Mouse (Mus musculus) kidney, postnatal 0 days (tissue): ENCODE results near the gene Hacd4. TPM values are rescaled to one million over a fixed set of nuclear protein-coding genes. Genes with fewer than 3 reads are reported as not detected.

Experiments
- ATAC-seq: fragments of 200-750 bp; cut with Nextera tagmentation; replicated peaks from 2 replicates; pipeline ENCODE4 v1.8.0; 2017; ENCODE audit warnings: low read depth, moderate number of reproducible peaks, moderate TSS enrichment, moderate library complexity; ENCODE audit not compliant: low FRiP score
- DNase-seq: peaks from one replicate; pipeline ENCODE4 v3.0.0-alpha.2; 2016; ENCODE audit warnings: low spot score
- H3K27ac ChIP-seq: fragments of 300-500 bp; sonication (generic); 2 replicates; pipeline ENCODE4 v1.5.1; 2014; ENCODE audit warnings: mild to moderate bottlenecking
- H3K27me3 ChIP-seq: fragments of 300-500 bp; sonication (generic); 2 replicates; pipeline ENCODE4 v1.6.1; 2014; ENCODE audit warnings: low read length, mixed read lengths; ENCODE audit not compliant: insufficient read depth
- H3K36me3 ChIP-seq: fragments of 300-500 bp; sonication (generic); 2 replicates; pipeline ENCODE4 v1.6.1; 2014; ENCODE audit warnings: low read length, mixed read lengths; ENCODE audit not compliant: insufficient read depth
- H3K4me1 ChIP-seq: fragments of 300-500 bp; sonication (generic); replicated peaks from 2 replicates; pipeline ENCODE4 v1.6.1; 2014; ENCODE audit warnings: antibody characterized with exemption, low read length, mixed read lengths; ENCODE audit not compliant: insufficient read depth
- H3K4me2 ChIP-seq: fragments of 300-500 bp; sonication (generic); 2 replicates; pipeline ENCODE4 v1.6.1; 2014; ENCODE audit warnings: mild to moderate bottlenecking, low read length, moderate library complexity, mixed read lengths
- H3K4me3 ChIP-seq: fragments of 300-500 bp; sonication (generic); replicated peaks from 2 replicates; pipeline ENCODE4 v1.5.1; 2014; ENCODE audit warnings: low read depth, low read length
- H3K9ac ChIP-seq: fragments of 300-500 bp; sonication (generic); 2 replicates; pipeline ENCODE4 v1.6.1; 2014; ENCODE audit warnings: low read depth, low read length
- H3K9me3 ChIP-seq: fragments of 300-500 bp; sonication (generic); replicated peaks from 2 replicates; pipeline ENCODE4 v1.6.1; 2016; ENCODE audit warnings: low read length, inconsistent platforms, mixed read lengths
- CTCF ChIP-seq: IDR thresholded peaks from 2 replicates; pipeline ENCODE4 v1.5.1; 2016; ENCODE audit warnings: antibody characterized with exemption, low read depth, mild to moderate bottlenecking, moderate library complexity
- whole genome bisulfite sequencing: fragments of 180-500 bp; shearing (Covaris S2); extraction: QIAGEN DNeasy Blood & Tissue Kit; methylation state at CpG from one replicate; pipeline ENCODE4 v1.1.7; 2014; 5-methylcytosine and 5-hydroxymethylcytosine counted together
- polyA plus RNA-seq: library from polyadenylated mRNA; unstranded; fragments of >200 nt; fragmentation: Nextera tagmentation; extraction: Ambion mirVana; gene quantifications from 2 replicates; pipeline ENCODE4 v1.2.1, GENCODE M21; 2015

Hacd4 gene
- polyA plus RNA-seq, 1 experiment from 2014 or later, result 37.0 TPM

- ATAC-seq (no peak), DNase-seq (no peak)
- H3K4me3 ChIP-seq, result no peak overlapping the region
- no peaks in the 10 kb centered on the region for H3K36me3 ChIP-seq
- no peaks in the 10 kb centered on the region for H3K4me1 ChIP-seq
- H3K9ac ChIP-seq, result no peak overlapping the region
- H3K9me3 ChIP-seq, result no peaks in the 10 kb centered on the region
- no peak overlapping the region for H3K27ac ChIP-seq
- WGBS, result 89% methylated on average over 8 of the region's 8 CpGs
- H3K4me2 ChIP-seq, result no peak overlapping the region
- H3K27me3 ChIP-seq, result no peaks in the 10 kb centered on the region
- no peak for TF ChIP-seq CTCF
Observed at GRCm38 (mm10) chr4:88370819-88371218, 67.9 kb downstream of the Hacd4 start.

GRCm38 (mm10) chr4:88369951-88370350 lies 68.8 kb downstream of the Hacd4 start:
- Histone ChIP-seq H3K27me3 (no peaks in the 10 kb centered on the region), H3K36me3 (no peaks in the 10 kb centered on the region), H3K4me1 (no peaks in the 10 kb centered on the region), H3K9me3 (no peaks in the 10 kb centered on the region), H3K27ac (no peak overlapping the region), H3K4me3 (no peak overlapping the region), H3K9ac (no peak overlapping the region), H3K4me2 (no peak overlapping the region)
- DNase-seq (peak; percentile 2), ATAC-seq (no peak)
- TF ChIP-seq CTCF, result no peak
- 70% methylated on average over 6 of the region's 6 CpGs for WGBS

- DNase-seq (no peak), ATAC-seq (no peak)
- no peak for TF ChIP-seq CTCF
- Histone ChIP-seq H3K27me3 (no peaks in the 10 kb centered on the region), H3K4me2 (no peak overlapping the region), H3K9ac (no peak overlapping the region), H3K27ac (no peak overlapping the region), H3K4me3 (no peak overlapping the region), H3K9me3 (no peaks in the 10 kb centered on the region), H3K36me3 (no peaks in the 10 kb centered on the region), H3K4me1 (no peaks in the 10 kb centered on the region)
- WGBS, result 77% methylated on average over 3 of the region's 3 CpGs
Observed at GRCm38 (mm10) chr4:88357431-88357830, 81.3 kb downstream of the Hacd4 start.

GRCm38 (mm10) chr4:88356652-88357051 lies 82.1 kb downstream of the Hacd4 start:
- peak; percentile 42 for DNase-seq
- H3K9ac ChIP-seq, result no peak overlapping the region
- H3K4me2 ChIP-seq, result no peak overlapping the region
- H3K27ac ChIP-seq, result no peak overlapping the region
- no peaks in the 10 kb centered on the region for H3K36me3 ChIP-seq
- no peak for ATAC-seq
- no peak overlapping the region for H3K4me3 ChIP-seq
- no peaks in the 10 kb centered on the region for H3K27me3 ChIP-seq
- H3K4me1 ChIP-seq, result no peaks in the 10 kb centered on the region
- TF ChIP-seq CTCF, result peak; percentile 60
- H3K9me3 ChIP-seq, result no peaks in the 10 kb centered on the region
- WGBS, result 70% methylated on average over 2 of the region's 2 CpGs

- TF ChIP-seq CTCF, result peak; percentile 97
- Histone ChIP-seq H3K9ac (no peak overlapping the region), H3K9me3 (no peaks in the 10 kb centered on the region), H3K36me3 (no peaks in the 10 kb centered on the region), H3K4me3 (no peak overlapping the region), H3K27me3 (no peaks in the 10 kb centered on the region), H3K27ac (no peak overlapping the region), H3K4me2 (no peak overlapping the region), H3K4me1 (no peaks in the 10 kb centered on the region)
- 2% methylated on average over 4 of the region's 4 CpGs for WGBS
- DNase-seq, result peak; percentile 94
- ATAC-seq, result peak; percentile 66
Observed at GRCm38 (mm10) chr4:88350910-88351309, 87.8 kb downstream of the Hacd4 start.

Other genes starting within 250 kb of the Hacd4 start
- gene Ifnb1, start 83.8 kb upstream of the Hacd4 start, polyA plus RNA-seq, result not detected in 2 replicates
- gene Ifna15, start 119.3 kb upstream of the Hacd4 start, polyA plus RNA-seq, result not detected in 2 replicates
- gene Ifna14, start 132.9 kb upstream of the Hacd4 start, polyA plus RNA-seq, result not detected in 2 replicates
- not detected in 2 replicates for gene Ifna9, start 153.5 kb upstream of the Hacd4 start, polyA plus RNA-seq
- gene Ifna12, start 164.4 kb upstream of the Hacd4 start, polyA plus RNA-seq, result not detected in 2 replicates
- gene C87499, start 195.5 kb upstream of the Hacd4 start, polyA plus RNA-seq, result not detected in 2 replicates
- not detected in 2 replicates for gene Ifna13, start 205.5 kb upstream of the Hacd4 start, polyA plus RNA-seq
- gene Ifna16, start 238.0 kb upstream of the Hacd4 start, polyA plus RNA-seq, result not detected in 2 replicates
- not detected in 2 replicates for gene Ifna2, start 245.0 kb upstream of the Hacd4 start, polyA plus RNA-seq